11 mouse cellular contexts compared by ENCODE assay signal in genomic region chr16:4199995-4200394, GRCm38 (mm10). TPM values are rescaled to one million over a fixed set of nuclear protein-coding genes. Genes with fewer than 3 reads are reported as not detected.
A peak's percentile ranks its signal among the peaks of the same experiment; 100 is the strongest.
DNase-seq lines count a peak whose midpoint lies in the region; ATAC-seq and TF ChIP-seq lines count a peak whose summit lies in the region.
"Had no signal": no experiment of that assay in that cellular context is flagged by ENCODE, and none has a peak within 500 bp of the region (broad histone marks: within the 10 kb centered on the region; RNA-seq: fewer than 3 reads in every experiment).

No protein-coding gene starts in this region.

- no peaks in the 10 kb centered on the region for H3K27me3 ChIP-seq in CH12.LX (replicated peaks)
- no peaks in the 10 kb centered on the region for H3K27me3 ChIP-seq in liver, embryonic 16.5 days (ENCODE audit: control insufficient read depth, insufficient read depth, low read depth, low read length)
- no peaks in the 10 kb centered on the region for H3K27me3 ChIP-seq in forebrain, embryonic 15.5 days
- H3K27me3 ChIP-seq: midbrain, embryonic 13.5 days had no signal

- TF ChIP-seq RAD21 in CH12.LX (IDR thresholded peaks at IDR 0.05; ENCODE audit: low read depth, low read length) = no peak

- H3K4me3 ChIP-seq in CH12.LX (replicated peaks in 1 of 3; ENCODE audit: low read depth in 2 of 3, low read length in 2 of 3, poor library complexity in 1 of 3) = no peak overlapping the region
- no peak overlapping the region for H3K4me3 ChIP-seq in liver, embryonic 16.5 days (ENCODE audit: low read depth, low read length)
- no peak overlapping the region for H3K4me3 ChIP-seq in forebrain, embryonic 15.5 days
- H3K4me3 ChIP-seq: midbrain, embryonic 13.5 days had no signal

- DNase-seq in 416B (ENCODE audit: low read depth) = peak; percentile 72
- peak; percentile 80 for DNase-seq in CH12.LX (ENCODE audit: extremely low read depth)
- DNase-seq in layer of hippocampus, adult 11-12 months (ENCODE audit: low spot score) = no peak
- DNase-seq in left cerebral cortex, postnatal 36 days (ENCODE audit: low spot score in 2 of 2) = no peak
- DNase-seq: kidney, postnatal 25 days had no signal

- no peak overlapping the region for H3K27ac ChIP-seq in CH12.LX (ENCODE audit: insufficient read depth, low read depth)
- no peak overlapping the region for H3K27ac ChIP-seq in liver, embryonic 16.5 days (ENCODE audit: low read length)
- H3K27ac ChIP-seq in forebrain, embryonic 15.5 days (replicated peaks) = no peak overlapping the region
- H3K27ac ChIP-seq: midbrain, embryonic 13.5 days had no signal

- peaks cover 7 to 84% of the 10 kb centered on the region in 2 experiments; a peak in 3 of 4 replicates for H3K4me1 ChIP-seq in CH12.LX (ENCODE audit: control insufficient read depth in 1 of 2, insufficient read depth in 2 of 2)
- peaks cover 13% of the 10 kb centered on the region for H3K4me1 ChIP-seq in liver, embryonic 16.5 days (ENCODE audit: control insufficient read depth, low read depth, low read length)
- H3K4me1 ChIP-seq in forebrain, embryonic 15.5 days = peaks cover 27% of the 10 kb centered on the region

- no peak overlapping the region for H3K4me2 ChIP-seq in CH12.LX (ENCODE audit: insufficient read depth, low read depth, poor library complexity, severe bottlenecking)
- 0 out of 2 replicates have a peak overlapping the region, but pooled peaks have one; percentile 5 for H3K4me2 ChIP-seq in liver, embryonic 16.5 days (ENCODE audit: low read depth, low read length)
- H3K4me2 ChIP-seq in forebrain, embryonic 15.5 days (replicated peaks) = no peak overlapping the region
- H3K4me2 ChIP-seq: midbrain, embryonic 13.5 days had no signal

- in situ Hi-C loops in CH12.LX (cut with MboI; ENCODE audit: low pct_ligation_motif_present, low pct_unique_long_range_greater_than_20kb, low sequenced_read_pairs) = no loop called here

- no peak for TF ChIP-seq EP300 in CH12.LX (IDR thresholded peaks at IDR 0.05; ENCODE audit: low read length)

- peak; percentile 85 for ATAC-seq in granulocyte monocyte progenitor cell, adult 5-6 weeks (replicated peaks; ENCODE audit: poor library complexity, severe bottlenecking)
- ATAC-seq in liver, embryonic 16.5 days (ENCODE audit: low read depth) = peak; percentile 91
- no peak for ATAC-seq in forebrain, embryonic 15.5 days (replicated peaks)
- ATAC-seq: activated CD4-positive, CD25-positive, alpha-beta regulatory T cell, adult 4 months; inflammation-experienced regulatory T-cells, adult 6 months; midbrain, embryonic 13.5 days had no signal

- intact Hi-C loops in left cerebral cortex, postnatal 36 days (cut with DNase I) = no loop called here

- dilution Hi-C loops in CH12.LX (cut with MboI; ENCODE audit: extremely low pct_ligation_motif_present, extremely low pct_unique_long_range_greater_than_20kb, low sequenced_read_pairs) = no loop called here

- H3K36me3 ChIP-seq in CH12.LX (replicated peaks in 1 of 2; ENCODE audit: control insufficient read depth in 1 of 2, insufficient read depth in 1 of 2, low read length in 1 of 2) = peaks cover 0 to 16% of the 10 kb centered on the region in 2 experiments
- H3K36me3 ChIP-seq in liver, embryonic 16.5 days (ENCODE audit: control insufficient read depth, insufficient read depth) = no peaks in the 10 kb centered on the region
- H3K36me3 ChIP-seq in forebrain, embryonic 15.5 days = no peaks in the 10 kb centered on the region
- H3K36me3 ChIP-seq: midbrain, embryonic 13.5 days had no signal

- no peak overlapping the region for H3K9ac ChIP-seq in CH12.LX (ENCODE audit: insufficient read depth, low read depth)
- no peak overlapping the region for H3K9ac ChIP-seq in liver, embryonic 16.5 days (ENCODE audit: low read depth, low read length)
- no peak overlapping the region for H3K9ac ChIP-seq in forebrain, embryonic 15.5 days (replicated peaks)
- H3K9ac ChIP-seq: midbrain, embryonic 13.5 days had no signal

- no peak for TF ChIP-seq CTCF in CH12.LX (conservative IDR thresholded peaks at IDR 0.05 in 1 of 2, IDR thresholded peaks at IDR 0.05 in 1 of 2; ENCODE audit: low read depth in 2 of 2, low read length in 2 of 2)

- TF ChIP-seq POLR2A in CH12.LX (IDR thresholded peaks at IDR 0.05; ENCODE audit: low read depth, low read length) = no peak

- 0% methylated on average over 1 of the region's 1 CpGs for WGBS in liver, embryonic 16.5 days (ENCODE audit: insufficient replicate concordance)
- 34% methylated on average over 1 of the region's 1 CpGs for whole genome bisulfite sequencing in forebrain, embryonic 15.5 days

- no peaks in the 10 kb centered on the region for H3K9me3 ChIP-seq in CH12.LX (replicated peaks; ENCODE audit: low read length)
- no peaks in the 10 kb centered on the region for H3K9me3 ChIP-seq in liver, embryonic 16.5 days (replicated peaks; ENCODE audit: control insufficient read depth, low read length)
- H3K9me3 ChIP-seq in forebrain, embryonic 15.5 days = no peaks in the 10 kb centered on the region
- H3K9me3 ChIP-seq: midbrain, embryonic 13.5 days had no signal

- peaks cover 77% of the 10 kb centered on the region for H3K79me2 ChIP-seq in CH12.LX (replicated peaks; ENCODE audit: control insufficient read depth, extremely low read depth, insufficient read depth, poor library complexity, severe bottlenecking)

TF ChIP-seq in CH12.LX, 34 proteins besides CTCF, POLR2A, EP300 and RAD21:
- no peak for TF ChIP-seq SIN3A (IDR thresholded peaks at IDR 0.05; ENCODE audit: low read length)
- no peak for TF ChIP-seq PAX5 (IDR thresholded peaks at IDR 0.05; ENCODE audit: low read length)
- no peak for TF ChIP-seq MAZ (IDR thresholded peaks at IDR 0.05; ENCODE audit: low read depth, low read length)
- no peak for TF ChIP-seq KAT2A (IDR thresholded peaks at IDR 0.05; ENCODE audit: insufficient replicate concordance, low read length)
- TF ChIP-seq NRF1 (IDR thresholded peaks at IDR 0.05; ENCODE audit: low read depth, low read length) = no peak
- TF ChIP-seq ELF1 (IDR thresholded peaks at IDR 0.05; ENCODE audit: low read depth, low read length) = no peak
- no peak for TF ChIP-seq USF2 (conservative IDR thresholded peaks at IDR 0.05; ENCODE audit: low read depth, low read length)
- TF ChIP-seq IRF4 (IDR thresholded peaks at IDR 0.05; ENCODE audit: low read depth, low read length) = no peak
- TF ChIP-seq TBP (conservative IDR thresholded peaks at IDR 0.05; ENCODE audit: low read depth, low read length) = no peak
- TF ChIP-seq ZNF384 (IDR thresholded peaks at IDR 0.05; ENCODE audit: low read depth, low read length) = no peak
- no peak for TF ChIP-seq MAFK (IDR thresholded peaks at IDR 0.05; ENCODE audit: insufficient replicate concordance, low read length)
- TF ChIP-seq MXI1 (IDR thresholded peaks at IDR 0.05; ENCODE audit: low read depth, low read length) = no peak; the same call in 1 of the 2 replicates
- no peak for TF ChIP-seq MAX (IDR thresholded peaks at IDR 0.05; ENCODE audit: low read length)
- no peak for TF ChIP-seq MYC (IDR thresholded peaks at IDR 0.05; ENCODE audit: low read depth, low read length)
- no peak for TF ChIP-seq BHLHE40 (IDR thresholded peaks at IDR 0.05; ENCODE audit: low read depth, low read length)
- TF ChIP-seq ZKSCAN1 (IDR thresholded peaks at IDR 0.05; ENCODE audit: borderline replicate concordance, low read depth, low read length) = no peak

RNA-seq across cellular contexts. Expression of gene Crebbp, which starts 13.8 kb away (rescaled TPM):
- total RNA-seq in CH12.LX (2012; rRNA removed) (16.8 and 18.8 TPM in 2 replicates), CH12.LX (2014; rRNA removed) (4.4 and 5.4 TPM in 2 replicates)
- polyA plus RNA-seq in CH12.LX (2012; ENCODE audit: insufficient read length, low read depth) = 14.7 and 16.9 TPM in 2 replicates
- 33.0 and 52.9 TPM in 2 replicates for total RNA-seq in granulocyte monocyte progenitor cell, adult 5-6 weeks (2014; fragmentation: Nextera tagmentation)
- 12.3 and 13.5 TPM in 2 replicates for total RNA-seq in granulocyte monocyte progenitor cell, adult 5-6 weeks (2017)
- polyA plus RNA-seq in liver, embryonic 16.5 days (2015; fragmentation: Nextera tagmentation; extraction: Ambion mirVana) = 8.0 and 8.7 TPM in 2 replicates
- 10 to 100 TPM; 76.3 to 97.8 TPM for total RNA-seq in left cerebral cortex, postnatal 36 days (2021)
- 48.0 and 48.3 TPM in 2 replicates for polyA plus RNA-seq in forebrain, embryonic 15.5 days (2015; fragmentation: Nextera tagmentation; extraction: Ambion mirVana)

Comparison
In these comparisons a context has a peak if more than half of its experiments do, and no peak if none do; other contexts are left out.
1. DNase-seq: peak in 416B (single experiment) and CH12.LX (single experiment); none in layer of hippocampus, adult 11-12 months (single experiment) and left cerebral cortex, postnatal 36 days (0 of 2).